Mouse (Mus musculus) heart, adult 2 months (tissue): ENCODE data around the gene Rora. TPM values are rescaled to one million over a fixed set of nuclear protein-coding genes. Genes with fewer than 3 reads are reported as not detected.
A peak's percentile ranks its signal among the peaks of the same experiment; 100 is the strongest.

Experiments
- DNase-seq, 2 experiments: peaks; one replicate each; pipeline ENCODE4 v3.0.0; 2021
- H3K27ac ChIP-seq: fragments of 200-600 bp; 2 replicates; pipeline ENCODE4 v1.8.1; 2022
- H3K27me3 ChIP-seq: fragments of 200-500 bp; 2 replicates; pipeline ENCODE4 v1.6.1; 2012; ENCODE audit warnings: mild to moderate bottlenecking, low read length, inconsistent platforms, mixed read lengths; ENCODE audit not compliant: control insufficient read depth, insufficient read depth
- H3K36me3 ChIP-seq: fragments of 200-500 bp; 2 replicates; pipeline ENCODE4 v1.6.1; 2012; ENCODE audit warnings: low read length, inconsistent platforms; ENCODE audit not compliant: control insufficient read depth, insufficient read depth
- H3K4me1 ChIP-seq: fragments of 200-500 bp; 2 replicates; pipeline ENCODE4 v1.6.1; 2011; ENCODE audit warnings: low read length; ENCODE audit not compliant: control insufficient read depth, insufficient read depth
- H3K4me3 ChIP-seq: fragments of 200-600 bp; 2 replicates; pipeline ENCODE4 v1.8.1; 2022
- H3K79me2 ChIP-seq: fragments of 200-500 bp; replicated peaks from 2 replicates; pipeline ENCODE4 v1.6.1; 2012; ENCODE audit warnings: mild to moderate bottlenecking, inconsistent platforms, low read length, moderate library complexity, mixed read lengths; ENCODE audit not compliant: control insufficient read depth, insufficient read depth
- H3K9ac ChIP-seq: fragments of 200-500 bp; 2 replicates; pipeline ENCODE4 v1.6.1; 2012; ENCODE audit warnings: low read depth, mild to moderate bottlenecking, control low read depth, inconsistent platforms, low read length, mixed read lengths
- CTCF ChIP-seq: fragments of 200-600 bp; IDR thresholded peaks from 2 replicates; pipeline ENCODE4 v1.8.1; 2022; ENCODE audit warnings: antibody characterized with exemption, mild to moderate bottlenecking, moderate library complexity
- EP300 ChIP-seq: fragments of 200-500 bp; IDR thresholded peaks from 2 replicates; pipeline ENCODE4 v1.6.1; 2011; ENCODE audit warnings: low read depth, low read length, control low read depth; ENCODE audit not compliant: insufficient read depth
- POLR2A ChIP-seq: fragments of 200-500 bp; IDR thresholded peaks from 2 replicates; pipeline ENCODE4 v1.6.1; 2011; ENCODE audit warnings: mild to moderate bottlenecking, low read depth, low read length, control low read depth; ENCODE audit not compliant: insufficient read depth
- WGBS: fragments of 180-500 bp; shearing (Covaris S2); methylation state at CpG from one replicate; pipeline ENCODE4 v1.1.7; 2018; 5-methylcytosine and 5-hydroxymethylcytosine counted together
- intact Hi-C: fragments of 180-260 bp; cut with DNase I; formaldehyde crosslinking; loops from one replicate; pipeline ENCODE4 v1.15.1; 2025
- polyA plus RNA-seq: library from polyadenylated mRNA; depleted of rRNA; stranded (reverse); fragments of >200 nt; gene quantifications from 2 replicates; pipeline ENCODE4 v1.2.3, GENCODE M21; 2012
- total RNA-seq, 2 experiments: library from RNA; stranded (reverse); gene quantifications; 2 replicates each; pipeline ENCODE4 v1.2.3; 2021

Rora gene
- total and polyA plus RNA-seq, 3 experiments: 6.7 to 28.9 (median 21.6) TPM

DNA sequence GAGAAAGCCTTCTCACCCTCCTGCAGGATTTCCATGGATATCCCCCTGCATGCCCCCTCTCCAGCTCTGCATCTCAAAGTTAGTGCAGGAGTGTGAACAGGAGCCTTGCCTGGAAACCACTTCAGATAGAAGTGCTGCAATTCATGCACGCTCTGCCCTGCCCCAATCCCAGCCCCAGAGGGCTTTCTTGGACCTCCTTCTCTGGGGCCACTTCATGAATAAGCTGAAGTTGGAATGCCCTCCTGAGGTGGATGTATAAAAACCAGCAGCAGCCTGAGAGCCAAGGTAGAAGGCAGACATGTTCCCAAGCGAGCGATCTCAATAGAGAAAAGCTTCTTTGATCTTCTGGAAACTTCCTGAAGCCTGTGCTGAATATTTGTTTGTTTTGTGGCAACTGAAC is 572.8 kb downstream of the Rora start:
- intact Hi-C loops: no loop called here
- Histone ChIP-seq H3K4me1 (no peaks in the 10 kb centered on the region), H3K36me3 (no peaks in the 10 kb centered on the region), H3K79me2 (no peaks in the 10 kb centered on the region), H3K27me3 (no peaks in the 10 kb centered on the region), H3K27ac (no peak overlapping the region), H3K9ac (no peak overlapping the region), H3K4me3 (no peak overlapping the region)
- WGBS: 39% methylated on average over 3 of the region's 3 CpGs
- DNase-seq: no peak
- no peak for TF ChIP-seq EP300
- TF ChIP-seq POLR2A: no peak
- TF ChIP-seq CTCF: no peak

DNA sequence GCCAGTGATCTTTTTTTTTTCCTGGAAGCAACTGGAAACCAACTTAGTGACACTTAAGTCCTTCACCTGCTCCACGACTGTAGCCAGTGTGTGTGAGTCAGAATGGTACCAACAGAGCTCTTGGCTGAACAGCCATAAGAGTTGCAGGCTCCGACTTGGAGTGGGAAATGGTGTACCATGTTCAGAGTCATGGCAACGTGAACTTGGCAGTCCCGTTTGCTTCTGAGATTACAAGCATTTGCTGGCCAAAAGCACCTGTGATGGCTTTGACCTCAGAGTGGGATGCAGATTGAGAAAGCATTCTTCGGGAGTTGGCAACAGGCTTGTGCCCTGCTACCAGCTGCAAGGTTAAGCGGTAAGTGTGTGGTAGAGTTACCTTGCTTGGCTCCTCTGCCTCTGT is 574.2 kb downstream of the Rora start:
- no peak for TF ChIP-seq EP300
- TF ChIP-seq CTCF: no peak
- TF ChIP-seq POLR2A: no peak
- no peaks in the 10 kb centered on the region for H3K4me1 ChIP-seq
- H3K79me2 ChIP-seq: no peaks in the 10 kb centered on the region
- no peaks in the 10 kb centered on the region for H3K36me3 ChIP-seq
- no peak overlapping the region for H3K27ac ChIP-seq
- peak in 1 of 2 experiments; percentile 14 for DNase-seq
- intact Hi-C loops: no loop called here
- WGBS: 62% methylated on average over 6 of the region's 6 CpGs
- H3K4me3 ChIP-seq: no peak overlapping the region
- no peaks in the 10 kb centered on the region for H3K27me3 ChIP-seq
- H3K9ac ChIP-seq: no peak overlapping the region

DNA sequence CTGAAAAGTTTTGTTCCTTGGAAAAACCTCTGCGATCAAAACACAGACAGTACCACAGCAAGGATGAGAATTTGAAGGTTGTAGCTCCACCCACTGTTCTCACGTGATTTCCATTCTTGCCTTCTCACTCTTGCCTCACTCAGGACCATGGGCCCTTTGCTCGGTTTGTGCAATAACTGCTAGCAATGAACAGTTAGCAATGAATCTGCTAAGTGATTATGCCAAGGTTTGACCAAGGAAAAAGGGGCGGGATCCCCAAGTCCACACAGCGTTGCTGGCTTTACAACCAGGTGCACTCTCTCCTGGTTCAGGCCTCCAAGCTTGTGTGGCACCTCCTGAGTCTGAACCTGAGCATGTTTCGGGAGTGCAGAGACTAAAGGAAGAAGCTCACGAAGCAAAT is 576.3 kb downstream of the Rora start:
- TF ChIP-seq EP300 (no peak), POLR2A (no peak), CTCF (no peak)
- H3K27ac ChIP-seq: no peak overlapping the region
- no peak for DNase-seq
- H3K4me3 ChIP-seq: no peak overlapping the region
- H3K4me1 ChIP-seq: no peaks in the 10 kb centered on the region
- no peaks in the 10 kb centered on the region for H3K79me2 ChIP-seq
- H3K27me3 ChIP-seq: no peaks in the 10 kb centered on the region
- H3K36me3 ChIP-seq: no peaks in the 10 kb centered on the region
- WGBS: 85% methylated on average over 7 of the region's 7 CpGs
- intact Hi-C loops: no loop called here
- no peak overlapping the region for H3K9ac ChIP-seq

DNA sequence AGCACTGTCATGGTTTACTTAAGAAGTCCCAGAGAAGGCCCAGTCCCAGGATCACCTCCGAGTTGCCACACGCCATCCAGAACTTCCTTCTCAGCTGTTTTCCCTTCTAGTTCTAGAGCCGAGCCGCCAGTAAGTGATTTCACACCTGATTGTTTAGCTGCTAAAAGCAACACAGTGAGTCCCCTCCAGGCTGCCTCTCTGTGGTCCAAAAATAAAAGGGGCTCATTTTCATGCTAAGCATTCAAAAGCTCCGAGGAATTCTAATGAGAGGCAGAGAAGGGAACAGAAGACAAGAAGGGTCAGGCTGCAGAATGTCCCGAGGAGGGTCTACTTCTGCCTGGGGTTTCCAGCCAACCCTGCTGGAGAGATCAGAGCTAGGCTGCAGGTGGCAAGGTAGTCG is 580.9 kb downstream of the Rora start:
- no peak overlapping the region for H3K9ac ChIP-seq
- H3K36me3 ChIP-seq: no peaks in the 10 kb centered on the region
- no peak overlapping the region for H3K4me3 ChIP-seq
- no peak overlapping the region for H3K27ac ChIP-seq
- no peaks in the 10 kb centered on the region for H3K79me2 ChIP-seq
- H3K27me3 ChIP-seq: peaks cover 1% of the 10 kb centered on the region; the same call in 1 of the 2 replicates
- no peak for DNase-seq
- no peak for TF ChIP-seq EP300
- no peak for TF ChIP-seq CTCF
- no peak for TF ChIP-seq POLR2A
- peaks cover 5% of the 10 kb centered on the region for H3K4me1 ChIP-seq
- WGBS: 54% methylated on average over 7 of the region's 7 CpGs
- intact Hi-C loops: no loop called here

DNA sequence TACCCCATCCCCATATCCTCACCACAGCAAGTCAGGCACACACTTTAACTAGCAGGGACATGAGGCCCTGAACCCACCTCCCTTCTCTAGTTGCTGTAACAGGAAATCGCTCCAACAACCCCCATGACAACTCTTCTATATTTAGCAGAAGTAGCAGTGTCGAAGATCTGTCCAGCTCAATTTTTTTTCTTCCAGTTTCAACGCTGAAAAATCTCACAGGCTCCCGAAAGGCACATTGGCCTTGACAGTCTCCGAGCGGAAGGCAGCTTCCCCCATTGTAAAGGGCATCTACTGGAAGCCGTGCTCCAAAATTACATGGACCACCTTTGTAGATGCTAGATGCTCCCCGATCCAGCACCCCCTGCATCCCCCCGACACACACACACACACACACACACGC is 583.7 kb downstream of the Rora start:
- peaks cover 1% of the 10 kb centered on the region; the same call in 1 of the 2 replicates for H3K27me3 ChIP-seq
- WGBS: 28% methylated on average over 10 of the region's 10 CpGs
- no peak for TF ChIP-seq POLR2A
- no peak for TF ChIP-seq CTCF
- TF ChIP-seq EP300: no peak
- H3K4me3 ChIP-seq: no peak overlapping the region
- DNase-seq: no peak
- intact Hi-C loops: no loop called here
- H3K79me2 ChIP-seq: no peaks in the 10 kb centered on the region
- peaks cover 6% of the 10 kb centered on the region for H3K4me1 ChIP-seq
- no peaks in the 10 kb centered on the region for H3K36me3 ChIP-seq
- no peak overlapping the region for H3K27ac ChIP-seq
- H3K9ac ChIP-seq: peak overlapping the region; percentile 10; the same call in 1 of the 2 replicates

DNA sequence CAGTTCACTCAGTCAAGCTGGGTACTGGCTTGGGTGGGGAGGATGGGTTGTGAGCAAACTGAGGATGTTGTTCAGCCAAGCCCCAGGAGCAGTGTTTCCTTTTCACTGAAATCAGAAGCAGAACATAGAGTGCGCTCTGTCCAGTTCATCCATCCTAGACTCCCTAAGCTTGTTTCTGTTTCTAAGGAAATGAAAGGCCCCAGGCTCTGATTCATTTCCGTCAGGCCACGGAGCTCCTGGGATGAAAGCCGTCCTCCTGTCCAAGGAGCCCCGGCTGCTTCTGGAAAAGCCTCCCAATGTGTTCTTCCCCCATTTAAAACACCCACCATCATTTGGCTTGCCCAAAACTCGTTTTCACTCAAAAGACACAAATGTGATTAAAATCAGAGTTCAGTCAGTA is 589.0 kb downstream of the Rora start:
- H3K4me3 ChIP-seq: no peak overlapping the region
- H3K27ac ChIP-seq: peak overlapping the region; percentile 40; the same call in 1 of the 2 replicates
- TF ChIP-seq CTCF (no peak), POLR2A (no peak), EP300 (no peak)
- peaks cover 6% of the 10 kb centered on the region for H3K4me1 ChIP-seq
- intact Hi-C loops: loop anchor here (2.0 kb wide), 1 partner anchor 38 kb away; no protein-coding TSS in a partner anchor
- H3K27me3 ChIP-seq: no peaks in the 10 kb centered on the region
- peak in 1 of 2 experiments; percentile 17 for DNase-seq
- WGBS: 37% methylated on average over 6 of the region's 6 CpGs
- H3K36me3 ChIP-seq: no peaks in the 10 kb centered on the region
- no peaks in the 10 kb centered on the region for H3K79me2 ChIP-seq
- no peak overlapping the region for H3K9ac ChIP-seq
